Comparison of ENCODE assay signal across 8 mouse cellular contexts in genomic region chr11:62575659-62576438, GRCm38 (mm10). TPM values are rescaled to one million over a fixed set of nuclear protein-coding genes. Genes with fewer than 3 reads are reported as not detected.
DNase-seq lines count a peak whose midpoint lies in the region; ATAC-seq lines count a peak whose summit lies in the region.

No protein-coding gene starts in this region.

- no peak; the same call in 1 of the 2 replicates for ATAC-seq in limb, embryonic 12.5 days (ENCODE audit: insufficient number of reproducible peaks, insufficient read depth, low FRiP score, low TSS enrichment, low read depth)
- peak; percentile 62 for ATAC-seq in midbrain, embryonic 12.5 days (ENCODE audit: low FRiP score, low read depth)

- no peaks in the 10 kb centered on the region for H3K36me3 ChIP-seq in limb, embryonic 12.5 days
- no peaks in the 10 kb centered on the region for H3K36me3 ChIP-seq in midbrain, embryonic 12.5 days

- H3K4me1 ChIP-seq in limb, embryonic 12.5 days (replicated peaks): peaks cover 8% of the 10 kb centered on the region; the same call in 1 of the 2 replicates
- peaks cover 10% of the 10 kb centered on the region; the same call in 1 of the 2 replicates for H3K4me1 ChIP-seq in midbrain, embryonic 12.5 days

- peaks cover 15% of the 10 kb centered on the region for H3K27me3 ChIP-seq in limb, embryonic 12.5 days
- H3K27me3 ChIP-seq in midbrain, embryonic 12.5 days: peaks cover 24% of the 10 kb centered on the region

- H3K9me3 ChIP-seq in limb, embryonic 12.5 days: no peaks in the 10 kb centered on the region
- H3K9me3 ChIP-seq in midbrain, embryonic 12.5 days: no peaks in the 10 kb centered on the region

- peak overlapping the region; percentile 50 for H3K9ac ChIP-seq in limb, embryonic 12.5 days (replicated peaks)
- H3K9ac ChIP-seq in midbrain, embryonic 12.5 days (replicated peaks): peak overlapping the region; percentile 53

- 6% methylated on average over 27 of the region's 27 CpGs for WGBS in limb, embryonic 12.5 days
- 5% methylated on average over 27 of the region's 27 CpGs for WGBS in midbrain, embryonic 12.5 days

- H3K27ac ChIP-seq in limb, embryonic 12.5 days: no peak overlapping the region
- H3K27ac ChIP-seq in midbrain, embryonic 12.5 days (replicated peaks): 0 out of 2 replicates have a peak overlapping the region, but pooled peaks have one; percentile 46

- H3K4me3 ChIP-seq in limb, embryonic 12.5 days (replicated peaks): peak overlapping the region; percentile 50
- H3K4me3 ChIP-seq in midbrain, embryonic 12.5 days: peak overlapping the region; percentile 55

- H3K4me2 ChIP-seq in limb, embryonic 12.5 days: peak overlapping the region; percentile 99
- H3K4me2 ChIP-seq in midbrain, embryonic 12.5 days (replicated peaks): peak overlapping the region; percentile 92

- peak; percentile 43 for DNase-seq in gastrocnemius, adult 18-20 months (ENCODE audit: low spot score)
- DNase-seq in gastrocnemius, adult 8-10 months (ENCODE audit: low spot score in 2 of 2): no peak
- DNase-seq in cerebellum, postnatal 25 days: peak; percentile 82 to 90
- peak; percentile 70 to 74 for DNase-seq in frontal cortex, postnatal 36 days (ENCODE audit: low spot score in 2 of 2)
- peak; percentile 73 for DNase-seq in induced T-regulatory cell, adult 2 months (ENCODE audit: low read depth)
- peak; percentile 70 to 72 for DNase-seq in spleen, postnatal 10 days (ENCODE audit: low spot score in 2 of 2)

RNA-seq across cellular contexts. Expression of gene Trpv2, which starts 1.6 kb away (rescaled TPM):
- 1 to 10 TPM in 1 of 2 experiments, under 1 TPM in 1; 0.87 to 2.1 TPM for total RNA-seq in gastrocnemius, adult 18-20 months (2021)
- total RNA-seq in gastrocnemius, adult 8-10 months (2022): 1 to 10 TPM in 2 of 4 experiments, under 1 TPM in 2; 0.46 to 1.3 (median 0.95) TPM
- polyA plus RNA-seq in limb, embryonic 12.5 days (2016; fragmentation: Nextera tagmentation; extraction: Ambion mirVana): 0.88 and 1.2 TPM in 2 replicates
- 10.9 and 12.7 TPM in 2 replicates for polyA plus RNA-seq in midbrain, embryonic 12.5 days (2016; fragmentation: Nextera tagmentation; extraction: Ambion mirVana)

RNA-seq across cellular contexts. Expression of gene Ubb, which starts 24.9 kb away (rescaled TPM):
- 100 to 1,000 TPM; 919 to 954 TPM for total RNA-seq in gastrocnemius, adult 18-20 months (2021)
- 100 to 1,000 TPM; 864 to 966 (median 933) TPM for total RNA-seq in gastrocnemius, adult 8-10 months (2022)
- 3,589 and 3,648 TPM in 2 replicates for polyA plus RNA-seq in limb, embryonic 12.5 days (2016; fragmentation: Nextera tagmentation; extraction: Ambion mirVana)
- 3,778 and 3,810 TPM in 2 replicates for polyA plus RNA-seq in midbrain, embryonic 12.5 days (2016; fragmentation: Nextera tagmentation; extraction: Ambion mirVana)

RNA-seq across cellular contexts. Expression of gene Cenpv, which starts 36.8 kb away (rescaled TPM):
- 10 to 100 TPM; 16.5 to 19.5 TPM for total RNA-seq in gastrocnemius, adult 18-20 months (2021)
- 10 to 100 TPM; 14.0 to 21.6 (median 17.8) TPM for total RNA-seq in gastrocnemius, adult 8-10 months (2022)
- 44.5 and 47.9 TPM in 2 replicates for polyA plus RNA-seq in limb, embryonic 12.5 days (2016; fragmentation: Nextera tagmentation; extraction: Ambion mirVana)
- 73.6 and 86.9 TPM in 2 replicates for polyA plus RNA-seq in midbrain, embryonic 12.5 days (2016; fragmentation: Nextera tagmentation; extraction: Ambion mirVana)

Comparison
In these comparisons a context has a peak if more than half of its experiments do, and no peak if none do; other contexts are left out.
1. DNase-seq: peak in gastrocnemius, adult 18-20 months (single experiment), cerebellum, postnatal 25 days (2 of 2), frontal cortex, postnatal 36 days (2 of 2), induced T-regulatory cell, adult 2 months (single experiment) and spleen, postnatal 10 days (2 of 2); none in gastrocnemius, adult 8-10 months (0 of 2).